Mouse (Mus musculus) liver, embryonic 14.5 days (tissue): Measurements from ENCODE around the gene Lfng.

ENCODE experiments used
- CTCF ChIP-seq: IDR thresholded peaks from 2 replicates; pipeline ENCODE4 v1.5.1; 2016; ENCODE audit warnings: antibody characterized with exemption, low read depth, control low read depth
- EP300 ChIP-seq: IDR thresholded peaks from 2 replicates; pipeline ENCODE4 v1.6.1; 2016; ENCODE audit warnings: antibody characterized with exemption, low read depth

GRCm38 (mm10) chr5:140614141-140614540, 7.0 kb downstream of the Lfng start:
- TF ChIP-seq CTCF: no peak
- no peak for TF ChIP-seq EP300
